Mouse (Mus musculus) layer of hippocampus, adult 2 months (tissue): ENCODE measurements around the gene Slain2. TPM values are rescaled to one million over a fixed set of nuclear protein-coding genes. Genes with fewer than 3 reads are reported as not detected.
"Not testable (repeated sequence)": the region's sequence is repeated elsewhere in the genome, so short reads cannot be mapped to it uniquely, and the experiment has no call there.

Source experiments
- DNase-seq, 2 experiments: peaks; one replicate each; pipeline ENCODE4 v3.0.0; 2022; ENCODE audit warnings: low spot score in 2 of 2
- H3K27ac ChIP-seq: fragments of 200-600 bp; 2 replicates; pipeline ENCODE4 v1.8.1; 2022
- H3K4me3 ChIP-seq: fragments of 200-600 bp; 2 replicates; pipeline ENCODE4 v1.8.1; 2022; ENCODE audit warnings: mild to moderate bottlenecking
- CTCF ChIP-seq: fragments of 200-600 bp; conservative IDR thresholded peaks from 2 replicates; pipeline ENCODE4 v1.8.1; 2022; ENCODE audit warnings: antibody characterized with exemption, mild to moderate bottlenecking, moderate library complexity
- total RNA-seq, 2 experiments: library from RNA; stranded (reverse); gene quantifications; 2 replicates each; pipeline ENCODE4 v1.2.3; 2021

Slain2 gene
- total RNA-seq, 2 experiments from 2014 or later, result 23.3 to 24.0 TPM

GRCm38 (mm10) chr5:72976539-72976938 is 62.4 kb downstream of the Slain2 start:
- TF ChIP-seq CTCF, result no peak
- no peak for DNase-seq
- no peak overlapping the region for H3K27ac ChIP-seq
- H3K4me3 ChIP-seq, result no peak overlapping the region

GRCm38 (mm10) chr5:72984091-72984490 is 70.0 kb downstream of the Slain2 start:
- no peak overlapping the region for H3K4me3 ChIP-seq
- peak; percentile 45 to 56 for DNase-seq
- peak; percentile 97 for TF ChIP-seq CTCF
- H3K27ac ChIP-seq, result no peak overlapping the region

- Histone ChIP-seq H3K4me3 (no peak overlapping the region), H3K27ac (no peak overlapping the region)
- no peak for DNase-seq
- TF ChIP-seq CTCF, result no peak
These were observed 73.7 kb downstream of the Slain2 start for GRCm38 (mm10) chr5:72987786-72988185.

GRCm38 (mm10) chr5:72989756-72990155 is 75.7 kb downstream of the Slain2 start:
- Histone ChIP-seq H3K27ac (no peak overlapping the region), H3K4me3 (no peak overlapping the region)
- DNase-seq, result no peak
- no peak for TF ChIP-seq CTCF

GRCm38 (mm10) chr5:72992474-72992873 is 78.4 kb downstream of the Slain2 start:
- TF ChIP-seq CTCF, result no peak
- H3K27ac ChIP-seq, result no peak overlapping the region
- no peak overlapping the region for H3K4me3 ChIP-seq
- DNase-seq, result no peak

GRCm38 (mm10) chr5:72994424-72994823 is 80.3 kb downstream of the Slain2 start:
- H3K27ac ChIP-seq, result no peak overlapping the region
- no peak for DNase-seq
- no peak for TF ChIP-seq CTCF
- no peak overlapping the region for H3K4me3 ChIP-seq

- DNase-seq, result no peak
- Histone ChIP-seq H3K27ac (no peak overlapping the region), H3K4me3 (no peak overlapping the region)
- TF ChIP-seq CTCF, result no peak
These were observed 80.8 kb downstream of the Slain2 start for GRCm38 (mm10) chr5:72994928-72995327.

GRCm38 (mm10) chr5:72995379-72995778 is 81.3 kb downstream of the Slain2 start:
- TF ChIP-seq CTCF, result no peak
- H3K4me3 ChIP-seq, result no peak overlapping the region
- no peak overlapping the region for H3K27ac ChIP-seq
- no peak for DNase-seq

GRCm38 (mm10) chr5:72998546-72998945 is 84.4 kb downstream of the Slain2 start:
- H3K4me3 ChIP-seq, DNase-seq, H3K27ac ChIP-seq: not testable (repeated sequence)

- no peak for TF ChIP-seq CTCF
- Histone ChIP-seq H3K4me3 (no peak overlapping the region), H3K27ac (no peak overlapping the region)
- DNase-seq, result no peak
These were observed 89.9 kb downstream of the Slain2 start for GRCm38 (mm10) chr5:73004046-73004445.

GRCm38 (mm10) chr5:73006784-73007581 is 92.9 kb downstream of the Slain2 start, which contains the start of gene Slc10a4:
Gene Slc10a4 (plus strand): TSS chr5:73006883.
- Histone ChIP-seq H3K27ac (no peak within 1 kb of the TSS), H3K4me3 (peak within 1 kb of the TSS; percentile 42)
- DNase-seq, result no peak
- no peak for TF ChIP-seq CTCF

GRCm38 (mm10) chr5:73007582-73007959 is 93.5 kb downstream of the Slain2 start:
- no peak for DNase-seq
- Histone ChIP-seq H3K4me3 (no peak overlapping the region), H3K27ac (no peak overlapping the region)
- TF ChIP-seq CTCF, result no peak

- H3K27ac ChIP-seq, result not testable (repeated sequence)
These were observed 94.1 kb downstream of the Slain2 start for GRCm38 (mm10) chr5:73008230-73008629.

GRCm38 (mm10) chr5:73011806-73012205 is 97.7 kb downstream of the Slain2 start:
- H3K4me3 ChIP-seq, DNase-seq, H3K27ac ChIP-seq: not testable (repeated sequence)

More at GRCm38 (mm10) chr5:73008230-73008629, 94.1 kb downstream of the Slain2 start:
- DNase-seq, H3K4me3 ChIP-seq: not testable (repeated sequence)
- peak; percentile 64 for TF ChIP-seq CTCF

GRCm38 (mm10) chr5:73012884-73013610 is 98.9 kb downstream of the Slain2 start:
- not testable (repeated sequence) for H3K4me3 ChIP-seq, H3K27ac ChIP-seq

GRCm38 (mm10) chr5:73013611-73014287 is 99.6 kb downstream of the Slain2 start:
- not testable (repeated sequence) for H3K4me3 ChIP-seq, H3K27ac ChIP-seq

More at GRCm38 (mm10) chr5:73012884-73013610, 98.9 kb downstream of the Slain2 start:
- DNase-seq, result not testable (repeated sequence)

More at GRCm38 (mm10) chr5:73013611-73014287, 99.6 kb downstream of the Slain2 start:
- DNase-seq, result not testable (repeated sequence)
